Mouse (Mus musculus) cerebellum, adult 2 months (tissue): ENCODE data around the gene Kcnk6. TPM values are rescaled to one million over a fixed set of nuclear protein-coding genes. Genes with fewer than 3 reads are reported as not detected.
"Not testable (repeated sequence)": the region's sequence is repeated elsewhere in the genome, so short reads cannot be mapped to it uniquely, and the experiment has no call there.

Experiments
- DNase-seq, 2 experiments: peaks; one replicate each; pipeline ENCODE4 v3.0.0; 2021
- H3K27ac ChIP-seq: fragments of 200-500 bp; 2 replicates; pipeline ENCODE4 v1.5.1; 2012; ENCODE audit warnings: low read length, control low read depth, inconsistent platforms; ENCODE audit not compliant: insufficient read depth
- H3K27me3 ChIP-seq: fragments of 200-500 bp; 2 replicates; pipeline ENCODE4 v1.6.1; 2012; ENCODE audit warnings: inconsistent platforms, mild to moderate bottlenecking, low read length, moderate library complexity; ENCODE audit not compliant: control insufficient read depth, insufficient read depth
- H3K4me1 ChIP-seq: fragments of 200-500 bp; 2 replicates; pipeline ENCODE4 v1.6.1; 2011; ENCODE audit warnings: low read length; ENCODE audit not compliant: control insufficient read depth, insufficient read depth
- H3K4me3 ChIP-seq: fragments of 200-500 bp; replicated peaks from 2 replicates; pipeline ENCODE3; 2011; ENCODE audit warnings: mild to moderate bottlenecking, low read depth, low read length, control low read depth; ENCODE audit not compliant: insufficient read depth
- CTCF ChIP-seq: fragments of 200-500 bp; IDR thresholded peaks from 2 replicates; pipeline ENCODE4 v1.5.1; 2011; ENCODE audit warnings: low read depth, mild to moderate bottlenecking, control low read depth, low read length, moderate library complexity, borderline replicate concordance; ENCODE audit not compliant: insufficient read depth
- POLR2A ChIP-seq: fragments of 200-500 bp; IDR thresholded peaks from 2 replicates; pipeline ENCODE4 v1.6.1; 2011; ENCODE audit warnings: low read length, control low read depth, borderline replicate concordance; ENCODE audit not compliant: insufficient read depth
- WGBS: fragments of 180-500 bp; shearing (Covaris S2); methylation state at CpG from one replicate; pipeline ENCODE4 v1.1.7; 2018; 5-methylcytosine and 5-hydroxymethylcytosine counted together
- polyA plus RNA-seq: library from polyadenylated mRNA; depleted of rRNA; stranded (reverse); fragments of >200 nt; gene quantifications from 2 replicates; pipeline ENCODE4 v1.2.3, GENCODE M21; 2012

Gene Kcnk6
- polyA plus RNA-seq, 1 experiment = 0.57 TPM

GRCm38 (mm10) chr7:29230560-29230959 lies 1.8 kb downstream of the Kcnk6 start:
- Histone ChIP-seq H3K4me1 (peaks cover 5% of the 10 kb centered on the region; the same call in 1 of the 2 replicates), H3K27ac (no peak overlapping the region), H3K4me3 (no peak overlapping the region), H3K27me3 (no peaks in the 10 kb centered on the region)
- TF ChIP-seq CTCF = no peak
- TF ChIP-seq POLR2A = no peak
- no peak for DNase-seq
- 33% methylated on average over 3 of the region's 3 CpGs for WGBS

GRCm38 (mm10) chr7:29228202-29228601 lies 4.1 kb downstream of the Kcnk6 start:
- no peaks in the 10 kb centered on the region for H3K4me1 ChIP-seq
- no peak for DNase-seq
- no peak overlapping the region for H3K4me3 ChIP-seq
- no peak for TF ChIP-seq POLR2A
- TF ChIP-seq CTCF = no peak
- no peaks in the 10 kb centered on the region; the same call in 1 of the 2 replicates for H3K27me3 ChIP-seq
- no peak overlapping the region for H3K27ac ChIP-seq
- 78% methylated on average over 4 of the region's 4 CpGs for WGBS

- WGBS = 56% methylated on average over 13 of the region's 13 CpGs
- H3K4me1 ChIP-seq = no peaks in the 10 kb centered on the region
- no peak for DNase-seq
- TF ChIP-seq POLR2A (no peak), CTCF (no peak)
- H3K27me3 ChIP-seq = no peaks in the 10 kb centered on the region; the same call in 1 of the 2 replicates
- H3K4me3 ChIP-seq = no peak overlapping the region
- no peak overlapping the region for H3K27ac ChIP-seq
Observed at GRCm38 (mm10) chr7:29225520-29225919, 6.8 kb downstream of the Kcnk6 start.

GRCm38 (mm10) chr7:29224756-29225394 lies 7.4 kb downstream of the Kcnk6 start:
- Histone ChIP-seq H3K27ac (no peak overlapping the region), H3K27me3 (no peaks in the 10 kb centered on the region; the same call in 1 of the 2 replicates), H3K4me3 (no peak overlapping the region), H3K4me1 (no peaks in the 10 kb centered on the region)
- 16% methylated on average over 16 of the region's 16 CpGs for WGBS
- TF ChIP-seq POLR2A = no peak
- no peak for TF ChIP-seq CTCF
- no peak for DNase-seq

GRCm38 (mm10) chr7:29214846-29215245 lies 17.5 kb downstream of the Kcnk6 start:
- Histone ChIP-seq H3K27me3 (no peaks in the 10 kb centered on the region), H3K4me3 (no peak overlapping the region), H3K27ac (no peak overlapping the region), H3K4me1 (no peaks in the 10 kb centered on the region)
- no peak for TF ChIP-seq CTCF
- TF ChIP-seq POLR2A = no peak
- WGBS = 55% methylated on average over 15 of the region's 15 CpGs
- DNase-seq = no peak

GRCm38 (mm10) chr7:29214236-29214635 lies 18.1 kb downstream of the Kcnk6 start:
- WGBS = 77% methylated on average over 2 of the region's 2 CpGs
- H3K4me3 ChIP-seq = no peak overlapping the region
- TF ChIP-seq POLR2A (no peak), CTCF (no peak)

GRCm38 (mm10) chr7:29213675-29214082 lies 18.6 kb downstream of the Kcnk6 start, which contains the start of gene Catsperg1:
TSS of gene Catsperg1 (minus strand) at chr7:29214035.
- Histone ChIP-seq H3K27ac (no peak within 1 kb of the TSS), H3K4me3 (peak within 1 kb of the TSS; percentile 51)
- 3% methylated on average over 20 of the region's 20 CpGs for WGBS

More at GRCm38 (mm10) chr7:29214236-29214635, 18.1 kb downstream of the Kcnk6 start:
- no peaks in the 10 kb centered on the region for H3K4me1 ChIP-seq
- no peaks in the 10 kb centered on the region for H3K27me3 ChIP-seq
- DNase-seq = no peak
- H3K27ac ChIP-seq = no peak overlapping the region

GRCm38 (mm10) chr7:29212775-29213560 lies 19.3 kb downstream of the Kcnk6 start:
- H3K27ac ChIP-seq, DNase-seq, H3K27me3 ChIP-seq, H3K4me3 ChIP-seq, H3K4me1 ChIP-seq: not testable (repeated sequence)
- 27% methylated on average over 40 of the region's 40 CpGs for WGBS

More at GRCm38 (mm10) chr7:29213675-29214082, 18.6 kb downstream of the Kcnk6 start, which contains the start of gene Catsperg1:
- no peaks in the 10 kb centered on the region for H3K27me3 ChIP-seq
- DNase-seq = peak; percentile 52 to 57
- no peaks in the 10 kb centered on the region for H3K4me1 ChIP-seq
- TF ChIP-seq CTCF (no peak), POLR2A (no peak)
